Mouse (Mus musculus) forebrain, embryonic 14.5 days (tissue): ENCODE data around the gene Hoxb5. TPM values are rescaled to one million over a fixed set of nuclear protein-coding genes. Genes with fewer than 3 reads are reported as not detected.

ENCODE experiments used
- ATAC-seq: fragments of 200-750 bp; cut with Nextera tagmentation; 2 replicates; pipeline ENCODE4 v1.8.0; 2017; ENCODE audit warnings: mild to moderate bottlenecking, moderate library complexity
- DNase-seq: peaks from one replicate; pipeline ENCODE4 v3.0.0-alpha.2; 2015; ENCODE audit warnings: low spot score
- H3K27ac ChIP-seq: fragments of 300-500 bp; sonication (generic); 2 replicates; pipeline ENCODE4 v1.5.1; 2014; ENCODE audit warnings: low read depth, mild to moderate bottlenecking, control low read depth, low read length, moderate library complexity
- H3K27me3 ChIP-seq: fragments of 300-500 bp; sonication (generic); replicated peaks from 2 replicates; pipeline ENCODE4 v1.6.1; 2014; ENCODE audit warnings: low read length, control low read depth, mixed read lengths; ENCODE audit not compliant: control insufficient read depth, insufficient read depth
- H3K36me3 ChIP-seq: fragments of 300-500 bp; sonication (generic); 2 replicates; pipeline ENCODE4 v1.6.1; 2014; ENCODE audit warnings: low read length, control low read depth; ENCODE audit not compliant: control insufficient read depth, insufficient read depth
- H3K4me1 ChIP-seq: fragments of 300-500 bp; sonication (generic); 2 replicates; pipeline ENCODE4 v1.6.1; 2014; ENCODE audit warnings: antibody characterized with exemption, low read length, control low read depth; ENCODE audit not compliant: control insufficient read depth, insufficient read depth
- H3K4me2 ChIP-seq: fragments of 300-500 bp; sonication (generic); 2 replicates; pipeline ENCODE4 v1.6.1; 2014; ENCODE audit warnings: mild to moderate bottlenecking, control low read depth, low read length
- H3K4me3 ChIP-seq: fragments of 300-500 bp; sonication (generic); 2 replicates; pipeline ENCODE4 v1.5.1; 2014; ENCODE audit warnings: low read depth, low read length, control low read depth
- H3K9ac ChIP-seq: fragments of 300-500 bp; sonication (generic); 2 replicates; pipeline ENCODE4 v1.6.1; 2014; ENCODE audit warnings: mild to moderate bottlenecking, low read length, control low read depth, moderate library complexity
- H3K9me3 ChIP-seq: fragments of 300-500 bp; sonication (generic); replicated peaks from 2 replicates; pipeline ENCODE4 v1.6.1; 2016; ENCODE audit warnings: low read length, control low read depth, mixed read lengths; ENCODE audit not compliant: control insufficient read depth
- WGBS: fragments of 180-500 bp; shearing (Covaris S2); extraction: QIAGEN DNeasy Blood & Tissue Kit; methylation state at CpG from one replicate; pipeline ENCODE4 v1.1.7; 2014; 5-methylcytosine and 5-hydroxymethylcytosine counted together
- polyA plus RNA-seq: library from polyadenylated mRNA; unstranded; fragments of >200 nt; fragmentation: Nextera tagmentation; extraction: Ambion mirVana; gene quantifications from 2 replicates; pipeline ENCODE4 v1.2.1, GENCODE M21; 2014

Hoxb5 gene
- polyA plus RNA-seq, 1 experiment from 2014 or later, result not detected

GRCm38 (mm10) chr11:96344878-96345159 lies 41.7 kb downstream of the Hoxb5 start:
- Histone ChIP-seq H3K4me2 (no peak overlapping the region), H3K27ac (no peak overlapping the region), H3K27me3 (peaks cover 95% of the 10 kb centered on the region), H3K9ac (no peak overlapping the region), H3K9me3 (no peaks in the 10 kb centered on the region), H3K4me3 (no peak overlapping the region), H3K36me3 (no peaks in the 10 kb centered on the region), H3K4me1 (no peaks in the 10 kb centered on the region)
- DNase-seq, result no peak
- 1% methylated on average over 6 of the region's 6 CpGs for WGBS
- ATAC-seq, result no peak

DNA sequence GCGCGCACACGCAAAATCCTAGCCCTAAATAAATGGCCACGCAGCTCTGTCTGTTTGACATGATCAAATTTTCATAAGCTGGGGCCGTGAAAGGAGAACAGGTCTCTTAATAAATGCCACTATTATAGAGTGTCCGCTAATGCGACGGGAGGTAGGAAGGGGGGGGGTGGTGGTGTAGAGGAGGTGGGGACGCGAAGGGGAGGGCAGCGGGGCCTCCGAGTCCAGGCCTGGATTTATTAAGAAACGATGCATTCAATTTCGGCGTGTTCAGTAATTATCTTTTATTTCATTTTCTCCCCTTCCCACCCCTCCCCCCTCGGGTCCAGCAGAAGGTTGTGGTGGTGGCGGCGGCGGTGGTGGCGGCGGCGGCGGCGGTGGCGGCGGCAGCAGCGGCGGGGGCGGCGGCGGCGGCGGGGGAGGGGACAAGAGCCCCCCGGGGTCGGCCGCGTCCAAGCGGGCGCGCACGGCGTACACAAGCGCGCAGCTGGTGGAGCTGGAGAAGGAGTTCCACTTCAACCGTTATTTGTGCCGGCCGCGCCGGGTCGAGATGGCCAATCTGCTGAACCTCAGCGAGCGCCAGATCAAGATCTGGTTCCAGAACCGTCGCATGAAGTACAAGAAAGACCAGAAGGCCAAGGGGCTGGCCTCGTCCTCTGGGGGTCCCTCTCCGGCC lies 42.2 kb downstream of the Hoxb5 start:
- no peak for ATAC-seq
- H3K4me1 ChIP-seq, result no peaks in the 10 kb centered on the region
- H3K4me2 ChIP-seq, result no peak overlapping the region
- no peaks in the 10 kb centered on the region for H3K36me3 ChIP-seq
- peaks cover 95% of the 10 kb centered on the region for H3K27me3 ChIP-seq
- no peak overlapping the region for H3K9ac ChIP-seq
- no peaks in the 10 kb centered on the region for H3K9me3 ChIP-seq
- DNase-seq, result no peak
- H3K4me3 ChIP-seq, result no peak overlapping the region
- under 1% methylated on average over 47 of the region's 56 CpGs for WGBS
- H3K27ac ChIP-seq, result no peak overlapping the region

- under 1% methylated on average over 44 of the region's 45 CpGs for WGBS
- no peak for ATAC-seq
- H3K4me3 ChIP-seq, result no peak overlapping the region
- DNase-seq, result no peak
- no peak overlapping the region for H3K9ac ChIP-seq
- no peak overlapping the region for H3K27ac ChIP-seq
- H3K4me2 ChIP-seq, result no peak overlapping the region
- H3K9me3 ChIP-seq, result no peaks in the 10 kb centered on the region
- H3K27me3 ChIP-seq, result peaks cover 96% of the 10 kb centered on the region
- no peaks in the 10 kb centered on the region for H3K4me1 ChIP-seq
- H3K36me3 ChIP-seq, result no peaks in the 10 kb centered on the region
Observed at GRCm38 (mm10) chr11:96345893-96346806, 43.0 kb downstream of the Hoxb5 start.

- Histone ChIP-seq H3K4me2 (no peak overlapping the region), H3K9me3 (no peaks in the 10 kb centered on the region), H3K4me1 (no peaks in the 10 kb centered on the region), H3K4me3 (no peak overlapping the region), H3K9ac (no peak overlapping the region), H3K36me3 (no peaks in the 10 kb centered on the region), H3K27ac (no peak overlapping the region), H3K27me3 (peaks cover 97% of the 10 kb centered on the region)
- WGBS, result 8% methylated on average over 5 of the region's 5 CpGs
- no peak for DNase-seq
- no peak for ATAC-seq
Observed at GRCm38 (mm10) chr11:96346916-96347520, 43.9 kb downstream of the Hoxb5 start.

- no peaks in the 10 kb centered on the region for H3K9me3 ChIP-seq
- no peaks in the 10 kb centered on the region for H3K4me1 ChIP-seq
- H3K27me3 ChIP-seq, result peaks cover 97% of the 10 kb centered on the region
- DNase-seq, result no peak
- no peaks in the 10 kb centered on the region for H3K36me3 ChIP-seq
- no peak overlapping the region for H3K27ac ChIP-seq
- no peak overlapping the region for H3K9ac ChIP-seq
- WGBS, result 3% methylated on average over 4 of the region's 4 CpGs
- H3K4me3 ChIP-seq, result no peak overlapping the region
- no peak for ATAC-seq
- H3K4me2 ChIP-seq, result no peak overlapping the region
Observed at GRCm38 (mm10) chr11:96347717-96348116, 44.6 kb downstream of the Hoxb5 start.

DNA sequence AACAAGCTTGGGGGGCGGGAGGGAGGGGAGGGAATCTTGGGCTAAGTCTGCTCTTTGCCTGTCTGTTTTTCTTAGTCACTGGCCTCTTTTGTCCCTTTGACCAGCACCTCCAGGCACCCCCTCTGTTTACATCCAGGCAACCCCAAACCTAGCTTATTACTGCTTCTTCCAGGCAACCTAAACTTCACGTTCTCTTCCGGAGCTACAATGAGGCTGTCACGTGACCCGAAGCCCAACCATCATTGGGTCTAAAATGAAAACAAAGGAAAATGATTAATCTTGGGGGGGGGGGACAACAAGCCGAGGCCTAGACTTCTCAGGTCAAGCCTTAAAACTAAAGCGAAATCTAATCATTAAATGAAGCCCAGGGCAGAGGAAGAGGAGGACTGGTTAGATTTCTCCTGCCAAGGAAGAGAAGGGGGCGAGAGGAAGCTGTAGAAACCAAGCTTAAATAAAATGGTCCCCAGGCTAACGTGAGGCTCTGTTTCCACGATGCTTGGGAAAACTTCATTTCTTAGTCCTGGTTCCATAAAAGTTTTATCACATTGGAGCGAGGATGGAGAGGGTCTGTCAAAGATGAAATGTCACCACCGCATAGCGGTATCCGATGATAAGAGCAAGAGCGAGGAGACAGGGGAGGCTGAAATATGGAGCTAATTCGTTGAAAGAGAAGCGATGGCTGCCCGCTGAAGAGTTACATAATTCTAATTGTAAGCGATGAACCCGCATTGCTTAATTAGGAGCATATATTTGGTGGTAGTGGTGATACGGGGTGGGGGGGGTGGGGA lies 45.2 kb downstream of the Hoxb5 start:
- H3K4me3 ChIP-seq, result no peak overlapping the region
- H3K27ac ChIP-seq, result no peak overlapping the region
- peaks cover 97% of the 10 kb centered on the region for H3K27me3 ChIP-seq
- H3K9ac ChIP-seq, result no peak overlapping the region
- no peak for ATAC-seq
- DNase-seq, result no peak
- WGBS, result 2% methylated on average over 21 of the region's 21 CpGs
- H3K4me2 ChIP-seq, result no peak overlapping the region
- no peaks in the 10 kb centered on the region for H3K4me1 ChIP-seq
- H3K36me3 ChIP-seq, result no peaks in the 10 kb centered on the region
- no peaks in the 10 kb centered on the region for H3K9me3 ChIP-seq

- no peak for DNase-seq
- Histone ChIP-seq H3K9ac (no peak overlapping the region), H3K9me3 (no peaks in the 10 kb centered on the region), H3K4me1 (no peaks in the 10 kb centered on the region), H3K4me3 (no peak overlapping the region), H3K36me3 (no peaks in the 10 kb centered on the region), H3K27ac (no peak overlapping the region), H3K4me2 (no peak overlapping the region), H3K27me3 (peaks cover 94% of the 10 kb centered on the region)
- 5% methylated on average over 3 of the region's 3 CpGs for WGBS
- ATAC-seq, result no peak
Observed at GRCm38 (mm10) chr11:96348988-96349387, 45.9 kb downstream of the Hoxb5 start.

DNA sequence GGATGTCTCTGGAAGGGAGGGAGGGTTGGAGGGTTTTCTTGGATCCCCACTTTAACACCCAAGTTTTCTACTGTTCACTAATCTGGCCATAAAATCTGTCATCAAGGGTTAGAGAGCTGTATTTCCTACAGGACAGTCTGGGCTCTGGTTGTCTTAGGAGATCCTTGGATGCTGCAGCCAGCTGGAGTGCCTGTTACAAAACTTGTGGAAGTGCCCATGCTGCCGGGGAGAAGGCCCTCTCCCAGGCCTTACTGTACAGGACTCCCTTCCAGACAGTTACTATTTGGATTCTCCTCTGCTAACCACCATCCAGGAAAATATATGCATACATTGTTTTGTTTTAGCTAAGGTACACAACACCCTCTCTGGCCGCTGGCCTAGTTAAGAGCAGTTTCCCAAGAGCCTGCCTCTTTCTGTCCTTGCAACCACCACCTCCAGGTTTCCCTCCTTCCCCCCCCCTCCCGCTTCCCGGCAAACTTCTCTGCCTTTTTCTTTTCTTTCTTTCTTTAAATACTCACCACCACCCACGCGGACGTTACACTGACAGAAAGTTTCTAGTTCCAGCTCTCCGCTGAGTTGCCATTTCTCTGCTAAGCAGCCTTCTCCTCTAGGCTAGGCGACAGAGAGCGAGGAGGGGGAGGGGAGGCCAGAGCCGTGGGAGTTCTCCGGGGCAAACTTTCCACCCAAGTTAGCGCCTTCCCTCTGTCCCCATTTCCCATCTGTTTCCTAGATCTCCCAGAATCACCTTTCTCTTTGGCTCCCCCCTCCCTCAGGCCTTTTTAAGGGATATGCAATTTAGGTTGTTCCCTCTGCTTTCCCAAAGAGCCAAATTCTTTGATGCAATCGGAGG lies 46.6 kb downstream of the Hoxb5 start:
- no peaks in the 10 kb centered on the region for H3K36me3 ChIP-seq
- H3K9ac ChIP-seq, result no peak overlapping the region
- no peaks in the 10 kb centered on the region for H3K9me3 ChIP-seq
- no peak overlapping the region for H3K27ac ChIP-seq
- under 1% methylated on average over 13 of the region's 14 CpGs for WGBS
- H3K4me1 ChIP-seq, result no peaks in the 10 kb centered on the region
- no peak overlapping the region for H3K4me3 ChIP-seq
- no peak overlapping the region for H3K4me2 ChIP-seq
- ATAC-seq (no peak), DNase-seq (no peak)
- H3K27me3 ChIP-seq, result peaks cover 94% of the 10 kb centered on the region
